Mouse (Mus musculus): ENCODE measurements around the gene Macrod2. TPM values are rescaled to one million over a fixed set of nuclear protein-coding genes. Genes with fewer than 3 reads are reported as not detected.
A peak's percentile ranks its signal among the peaks of the same experiment; 100 is the strongest.

Macrod2 gene
- polyA plus RNA-seq, 1 experiment from 2014 or later = 31.9 TPM

GRCm38 (mm10) chr2:140669786-140670185 lies 274.7 kb downstream of the Macrod2 start:
- DNase-seq (ENCODE audit: low spot score) = no peak
- TF ChIP-seq CTCF (IDR thresholded peaks at IDR 0.05; ENCODE audit: low read depth) (no peak), EP300 (optimal IDR thresholded peaks at IDR 0.05) (no peak)

GRCm38 (mm10) chr2:140670457-140670856 lies 275.3 kb downstream of the Macrod2 start:
- TF ChIP-seq EP300 (optimal IDR thresholded peaks at IDR 0.05) (no peak), CTCF (IDR thresholded peaks at IDR 0.05; ENCODE audit: low read depth) (peak; percentile 35; the same call in 1 of the 2 replicates)

More at GRCm38 (mm10) chr2:140669786-140670185, 274.7 kb downstream of the Macrod2 start:
- no peak overlapping the region for H3K27ac ChIP-seq (replicated peaks)
- H3K36me3 ChIP-seq (ENCODE audit: control insufficient read depth, insufficient read depth, low read length) = no peaks in the 10 kb centered on the region
- H3K4me3 ChIP-seq (ENCODE audit: low read depth, low read length) = peak overlapping the region; percentile 45; the same call in 1 of the 2 replicates
- H3K9me3 ChIP-seq (ENCODE audit: control insufficient read depth, low read length) = no peaks in the 10 kb centered on the region
- no peak for ATAC-seq (ENCODE audit: low FRiP score, low TSS enrichment)
- peak overlapping the region; percentile 56 for H3K4me2 ChIP-seq (replicated peaks; ENCODE audit: low read depth)
- H3K4me1 ChIP-seq (replicated peaks; ENCODE audit: control insufficient read depth, insufficient read depth) = no peaks in the 10 kb centered on the region; the same call in 1 of the 2 replicates
- no peak overlapping the region for H3K9ac ChIP-seq (ENCODE audit: low read length)
- no peaks in the 10 kb centered on the region for H3K27me3 ChIP-seq (ENCODE audit: control insufficient read depth, insufficient read depth, low read length)
- 70% methylated on average over 2 of the region's 2 CpGs for WGBS

DNA sequence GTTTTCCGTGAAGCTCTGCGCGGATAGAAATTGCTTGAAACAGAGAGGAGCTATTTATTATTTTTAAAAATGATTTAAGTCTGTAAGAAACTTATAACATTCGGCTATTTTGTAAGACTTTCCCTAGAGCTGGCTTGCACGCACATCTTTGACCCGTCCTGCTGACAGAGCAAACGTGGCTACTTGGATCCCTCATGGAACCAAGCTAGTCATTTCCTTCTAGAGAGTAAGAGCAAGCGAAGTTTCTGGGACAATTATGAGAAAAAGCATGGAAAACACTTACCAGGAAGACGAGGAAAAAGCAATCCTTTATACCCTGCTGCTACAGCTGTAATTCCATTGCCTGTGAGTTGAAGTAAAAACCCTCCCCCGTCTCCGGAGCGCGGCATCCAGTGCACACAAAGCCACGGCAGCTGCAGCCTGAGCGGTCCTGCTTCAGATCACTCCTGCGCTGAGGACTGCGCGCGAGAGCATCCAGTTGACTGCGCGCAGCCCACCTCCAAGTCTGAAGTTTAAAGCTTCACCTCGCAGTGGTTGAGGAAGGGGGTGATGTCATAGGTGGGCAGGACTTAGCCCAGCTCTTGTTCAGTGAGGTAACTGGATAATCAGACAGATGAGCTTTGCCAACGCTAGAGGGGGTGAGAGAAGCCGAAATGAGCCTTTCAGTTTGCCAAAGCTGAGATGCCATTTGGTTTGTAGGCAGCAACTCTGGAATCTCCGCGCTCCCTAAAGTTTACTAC lies 276.0 kb downstream of the Macrod2 start, which contains the start of gene Flrt3:
Gene Flrt3, minus strand, starts transcription at position 507 of the 740 bp plus-strand sequence.
- H3K4me2 ChIP-seq (replicated peaks; ENCODE audit: low read depth) = peak within 1 kb of the TSS; percentile 56
- H3K36me3 ChIP-seq (ENCODE audit: control insufficient read depth, insufficient read depth, low read length) = no peaks in the 10 kb centered on the region
- H3K27ac ChIP-seq (replicated peaks) = peak within 1 kb of the TSS; percentile 50
- H3K27me3 ChIP-seq (ENCODE audit: control insufficient read depth, insufficient read depth, low read length) = no peaks in the 10 kb centered on the region
- H3K9me3 ChIP-seq (ENCODE audit: control insufficient read depth, low read length) = no peaks in the 10 kb centered on the region
- TF ChIP-seq EP300 (optimal IDR thresholded peaks at IDR 0.05) (no peak), CTCF (IDR thresholded peaks at IDR 0.05; ENCODE audit: low read depth) (peak; percentile 94)
- peak; percentile 97 for ATAC-seq (ENCODE audit: low FRiP score, low TSS enrichment)
- H3K4me3 ChIP-seq (ENCODE audit: low read depth, low read length) = peak within 1 kb of the TSS; percentile 45
- 1% methylated on average over 26 of the region's 26 CpGs for whole genome bisulfite sequencing
- peak within 1 kb of the TSS; percentile 55 for H3K9ac ChIP-seq (ENCODE audit: low read length)
- DNase-seq (ENCODE audit: low spot score) = peak; percentile 91
- H3K4me1 ChIP-seq (replicated peaks; ENCODE audit: control insufficient read depth, insufficient read depth) = no peaks in the 10 kb centered on the region; the same call in 1 of the 2 replicates

More at GRCm38 (mm10) chr2:140670457-140670856, 275.3 kb downstream of the Macrod2 start:
- DNase-seq (ENCODE audit: low spot score) (peak; percentile 42), ATAC-seq (ENCODE audit: low FRiP score, low TSS enrichment) (peak; percentile 53; the same call in 1 of the 2 replicates)
- H3K4me3 ChIP-seq (ENCODE audit: low read depth, low read length) = peak overlapping the region; percentile 45
- H3K9ac ChIP-seq (ENCODE audit: low read length) = peak overlapping the region; percentile 55
- H3K27me3 ChIP-seq (ENCODE audit: control insufficient read depth, insufficient read depth, low read length) = no peaks in the 10 kb centered on the region
- WGBS = under 1% methylated on average over 12 of the region's 12 CpGs
- H3K27ac ChIP-seq (replicated peaks) = peak overlapping the region; percentile 50; the same call in 1 of the 2 replicates
- no peaks in the 10 kb centered on the region for H3K9me3 ChIP-seq (ENCODE audit: control insufficient read depth, low read length)
- no peaks in the 10 kb centered on the region; the same call in 1 of the 2 replicates for H3K4me1 ChIP-seq (replicated peaks; ENCODE audit: control insufficient read depth, insufficient read depth)
- peak overlapping the region; percentile 56 for H3K4me2 ChIP-seq (replicated peaks; ENCODE audit: low read depth)
- no peaks in the 10 kb centered on the region for H3K36me3 ChIP-seq (ENCODE audit: control insufficient read depth, insufficient read depth, low read length)

- Histone ChIP-seq H3K27ac (replicated peaks) (no peak overlapping the region), H3K4me2 (replicated peaks; ENCODE audit: low read depth) (no peak overlapping the region), H3K36me3 (ENCODE audit: control insufficient read depth, insufficient read depth, low read length) (no peaks in the 10 kb centered on the region), H3K4me3 (ENCODE audit: low read depth, low read length) (no peak overlapping the region), H3K4me1 (replicated peaks; ENCODE audit: control insufficient read depth, insufficient read depth) (no peaks in the 10 kb centered on the region), H3K9ac (ENCODE audit: low read length) (no peak overlapping the region), H3K27me3 (ENCODE audit: control insufficient read depth, insufficient read depth, low read length) (no peaks in the 10 kb centered on the region), H3K9me3 (ENCODE audit: control insufficient read depth, low read length) (no peaks in the 10 kb centered on the region)
- no peak for ATAC-seq (ENCODE audit: low FRiP score, low TSS enrichment)
- TF ChIP-seq CTCF (IDR thresholded peaks at IDR 0.05; ENCODE audit: low read depth) (no peak), EP300 (optimal IDR thresholded peaks at IDR 0.05) (no peak)
- 88% methylated on average over 5 of the region's 5 CpGs for WGBS
- no peak for DNase-seq (ENCODE audit: low spot score)
Measured at GRCm38 (mm10) chr2:140673466-140673865, 278.4 kb downstream of the Macrod2 start.

DNA sequence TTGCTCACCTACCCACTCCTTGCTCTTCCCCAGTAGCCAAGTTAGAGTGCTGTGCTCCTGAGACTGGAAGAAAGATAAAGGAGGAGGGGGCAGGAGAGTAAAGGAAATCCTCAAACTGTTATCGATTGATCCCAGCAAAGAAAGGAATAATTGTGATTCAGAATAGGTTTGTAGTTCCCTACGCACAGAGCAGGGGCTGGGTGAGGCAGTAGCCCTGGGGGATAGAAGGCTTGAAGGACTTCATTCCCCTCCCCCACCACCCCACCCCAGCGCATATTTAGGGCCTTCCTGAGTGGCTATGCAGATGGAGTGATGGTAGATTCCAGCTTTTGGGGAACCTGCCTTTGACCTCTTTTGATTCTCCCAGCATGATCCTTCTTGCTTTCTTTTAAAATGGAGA lies 281.6 kb downstream of the Macrod2 start:
- no peaks in the 10 kb centered on the region for H3K9me3 ChIP-seq (ENCODE audit: control insufficient read depth, low read length)
- ATAC-seq (ENCODE audit: low FRiP score, low TSS enrichment) = no peak
- no peak overlapping the region for H3K4me3 ChIP-seq (ENCODE audit: low read depth, low read length)
- DNase-seq (ENCODE audit: low spot score) = no peak
- H3K9ac ChIP-seq (ENCODE audit: low read length) = no peak overlapping the region
- no peaks in the 10 kb centered on the region for H3K4me1 ChIP-seq (replicated peaks; ENCODE audit: control insufficient read depth, insufficient read depth)
- WGBS = 56% methylated on average over 3 of the region's 3 CpGs
- TF ChIP-seq EP300 (optimal IDR thresholded peaks at IDR 0.05) (no peak), CTCF (IDR thresholded peaks at IDR 0.05; ENCODE audit: low read depth) (no peak)
- H3K27ac ChIP-seq (replicated peaks) = no peak overlapping the region
- no peaks in the 10 kb centered on the region for H3K36me3 ChIP-seq (ENCODE audit: control insufficient read depth, insufficient read depth, low read length)
- no peak overlapping the region for H3K4me2 ChIP-seq (replicated peaks; ENCODE audit: low read depth)
- H3K27me3 ChIP-seq (ENCODE audit: control insufficient read depth, insufficient read depth, low read length) = no peaks in the 10 kb centered on the region

- no peaks in the 10 kb centered on the region for H3K9me3 ChIP-seq (ENCODE audit: control insufficient read depth, low read length)
- H3K36me3 ChIP-seq (ENCODE audit: control insufficient read depth, insufficient read depth, low read length) = no peaks in the 10 kb centered on the region
- H3K4me2 ChIP-seq (replicated peaks; ENCODE audit: low read depth) = no peak overlapping the region
- H3K27ac ChIP-seq (replicated peaks) = no peak overlapping the region
- no peak for TF ChIP-seq EP300 (optimal IDR thresholded peaks at IDR 0.05)
- TF ChIP-seq CTCF (IDR thresholded peaks at IDR 0.05; ENCODE audit: low read depth) = no peak
- WGBS = 93% methylated on average over 2 of the region's 2 CpGs
- DNase-seq (ENCODE audit: low spot score) (no peak), ATAC-seq (ENCODE audit: low FRiP score, low TSS enrichment) (no peak)
- H3K9ac ChIP-seq (ENCODE audit: low read length) = no peak overlapping the region
- no peaks in the 10 kb centered on the region for H3K27me3 ChIP-seq (ENCODE audit: control insufficient read depth, insufficient read depth, low read length)
- no peaks in the 10 kb centered on the region for H3K4me1 ChIP-seq (replicated peaks; ENCODE audit: control insufficient read depth, insufficient read depth)
- H3K4me3 ChIP-seq (ENCODE audit: low read depth, low read length) = no peak overlapping the region
Measured at GRCm38 (mm10) chr2:140690906-140691305, 295.8 kb downstream of the Macrod2 start.

All from stomach, postnatal 0 days (tissue).